Mouse (Mus musculus): ENCODE measurements around the gene Pappa2.

- TF ChIP-seq CTCF (IDR thresholded peaks at IDR 0.05; ENCODE audit: low read depth): no peak
- TF ChIP-seq EP300 (IDR thresholded peaks at IDR 0.05; ENCODE audit: low read depth): no peak
Observed at GRCm38 (mm10) chr1:159029106-159029505, 48.8 kb upstream of the Pappa2 start.

All from liver, embryonic 14.5 days (tissue).